ENCODE assay signal across 8 mouse cellular contexts in genomic region chr16:18235389-18236065, GRCm38 (mm10). TPM values are rescaled to one million over a fixed set of nuclear protein-coding genes. Genes with fewer than 3 reads are reported as not detected.
DNase-seq lines count a peak whose midpoint lies in the region; ATAC-seq and TF ChIP-seq lines count a peak whose summit lies in the region.

No protein-coding gene starts in this region.

- DNase-seq in thymus, adult 2 months, result peak; percentile 61
- no peak for DNase-seq in thymus, postnatal 0 days (ENCODE audit: low spot score)
- peak; percentile 76 for DNase-seq in embryo, embryonic 10 days (ENCODE audit: low spot score)
- DNase-seq in heart, adult 11 months, result peak; percentile 98
- DNase-seq in spleen, postnatal 36 days (ENCODE audit: low spot score in 2 of 2), result peak; percentile 53 to 57

- peaks cover 43% of the 10 kb centered on the region for H3K4me1 ChIP-seq in thymus, adult 2 months (replicated peaks; ENCODE audit: control insufficient read depth, insufficient read depth, low read length)
- no peaks in the 10 kb centered on the region for H3K4me1 ChIP-seq in intestine, postnatal 0 days (replicated peaks; ENCODE audit: control insufficient read depth, insufficient read depth, low read length)
- peaks cover 30% of the 10 kb centered on the region for H3K4me1 ChIP-seq in limb, embryonic 13.5 days
- peaks cover 29% of the 10 kb centered on the region for H3K4me1 ChIP-seq in midbrain, embryonic 12.5 days

- H3K4me3 ChIP-seq in thymus, adult 2 months (ENCODE audit: control insufficient read depth, insufficient read depth, low read length), result peak overlapping the region; percentile 80
- H3K4me3 ChIP-seq in intestine, postnatal 0 days (ENCODE audit: low read depth, low read length), result peak overlapping the region; percentile 83
- H3K4me3 ChIP-seq in limb, embryonic 13.5 days, result peak overlapping the region; percentile 70
- peak overlapping the region; percentile 79 for H3K4me3 ChIP-seq in midbrain, embryonic 12.5 days

- H3K27me3 ChIP-seq in thymus, adult 2 months (ENCODE audit: control insufficient read depth, insufficient read depth, low read length), result no peaks in the 10 kb centered on the region
- no peaks in the 10 kb centered on the region for H3K27me3 ChIP-seq in intestine, postnatal 0 days (replicated peaks; ENCODE audit: control insufficient read depth, insufficient read depth, low read length)
- no peaks in the 10 kb centered on the region for H3K27me3 ChIP-seq in limb, embryonic 13.5 days
- H3K27me3 ChIP-seq in midbrain, embryonic 12.5 days, result no peaks in the 10 kb centered on the region

- TF ChIP-seq POLR2A in thymus, adult 2 months (IDR thresholded peaks at IDR 0.05; ENCODE audit: control insufficient read depth, extremely low read depth, insufficient read depth, low read length, poor library complexity), result no peak

- H3K9me3 ChIP-seq in intestine, postnatal 0 days (ENCODE audit: control insufficient read depth), result no peaks in the 10 kb centered on the region
- H3K9me3 ChIP-seq in limb, embryonic 13.5 days, result no peaks in the 10 kb centered on the region
- no peaks in the 10 kb centered on the region for H3K9me3 ChIP-seq in midbrain, embryonic 12.5 days

- peak overlapping the region; percentile 72; the same call in 1 of the 2 replicates for H3K27ac ChIP-seq in thymus, adult 2 months (ENCODE audit: control insufficient read depth, insufficient read depth, low read length)
- peak overlapping the region; percentile 41; the same call in 1 of the 2 replicates for H3K27ac ChIP-seq in intestine, postnatal 0 days (ENCODE audit: low read depth, low read length)
- peak overlapping the region; percentile 86 for H3K27ac ChIP-seq in limb, embryonic 13.5 days
- H3K27ac ChIP-seq in midbrain, embryonic 12.5 days (replicated peaks), result peak overlapping the region; percentile 91

- peak; percentile 42 for ATAC-seq in intestine, postnatal 0 days
- ATAC-seq in limb, embryonic 13.5 days (ENCODE audit: low FRiP score, low read depth), result peak; percentile 83
- ATAC-seq in midbrain, embryonic 12.5 days (ENCODE audit: low FRiP score, low read depth), result peak; percentile 67

- H3K4me2 ChIP-seq in intestine, postnatal 0 days (replicated peaks; ENCODE audit: low read depth), result peak overlapping the region; percentile 94
- peak overlapping the region; percentile 93 for H3K4me2 ChIP-seq in limb, embryonic 13.5 days (replicated peaks)
- peak overlapping the region; percentile 68 for H3K4me2 ChIP-seq in midbrain, embryonic 12.5 days (replicated peaks)

- TF ChIP-seq CTCF in thymus, adult 2 months (IDR thresholded peaks at IDR 0.05; ENCODE audit: borderline replicate concordance, control insufficient read depth, extremely low read depth, insufficient read depth, low read length, poor library complexity), result no peak
- TF ChIP-seq CTCF in intestine, postnatal 0 days (IDR thresholded peaks at IDR 0.05; ENCODE audit: low read depth), result no peak

- peak overlapping the region; percentile 73 for H3K9ac ChIP-seq in intestine, postnatal 0 days (ENCODE audit: low read depth, low read length)
- peak overlapping the region; percentile 86 for H3K9ac ChIP-seq in limb, embryonic 13.5 days
- H3K9ac ChIP-seq in midbrain, embryonic 12.5 days (replicated peaks), result peak overlapping the region; percentile 89

- WGBS in thymus, adult 2 months, result 21% methylated on average over 19 of the region's 19 CpGs
- 10% methylated on average over 19 of the region's 19 CpGs for WGBS in intestine, postnatal 0 days
- 5% methylated on average over 19 of the region's 19 CpGs for WGBS in limb, embryonic 13.5 days
- WGBS in midbrain, embryonic 12.5 days, result 5% methylated on average over 19 of the region's 19 CpGs

- peaks cover 12% of the 10 kb centered on the region for H3K36me3 ChIP-seq in thymus, adult 2 months (ENCODE audit: control insufficient read depth, insufficient read depth, low read length)
- peaks cover 26% of the 10 kb centered on the region for H3K36me3 ChIP-seq in intestine, postnatal 0 days (ENCODE audit: control insufficient read depth, insufficient read depth)
- H3K36me3 ChIP-seq in limb, embryonic 13.5 days, result peaks cover 27% of the 10 kb centered on the region
- H3K36me3 ChIP-seq in midbrain, embryonic 12.5 days, result peaks cover 26% of the 10 kb centered on the region

RNA-seq across cellular contexts. Expression of gene Zdhhc8, which starts 0.6 kb away (rescaled TPM):
- polyA plus RNA-seq in thymus, adult 2 months (2012; rRNA removed), result 316 and 374 TPM in 2 replicates
- polyA plus RNA-seq in thymus, postnatal 0 days (2015; fragmentation: Nextera tagmentation; extraction: Ambion mirVana), result 25.2 and 27.1 TPM in 2 replicates
- 4.3 and 5.0 TPM in 2 replicates for polyA plus RNA-seq in intestine, postnatal 0 days (2015; fragmentation: Nextera tagmentation; extraction: Ambion mirVana)
- 18.7 and 21.2 TPM in 2 replicates for polyA plus RNA-seq in limb, embryonic 13.5 days (2015; fragmentation: Nextera tagmentation; extraction: Ambion mirVana)
- polyA plus RNA-seq in midbrain, embryonic 12.5 days (2016; fragmentation: Nextera tagmentation; extraction: Ambion mirVana), result 15.0 and 16.6 TPM in 2 replicates

RNA-seq across cellular contexts. Expression of gene Trmt2a, which starts 13.0 kb away (rescaled TPM):
- polyA plus RNA-seq in thymus, adult 2 months (2012; rRNA removed), result 96.3 and 98.4 TPM in 2 replicates
- 86.9 and 88.5 TPM in 2 replicates for polyA plus RNA-seq in thymus, postnatal 0 days (2015; fragmentation: Nextera tagmentation; extraction: Ambion mirVana)
- 26.1 and 28.7 TPM in 2 replicates for polyA plus RNA-seq in intestine, postnatal 0 days (2015; fragmentation: Nextera tagmentation; extraction: Ambion mirVana)
- 111 and 113 TPM in 2 replicates for polyA plus RNA-seq in limb, embryonic 13.5 days (2015; fragmentation: Nextera tagmentation; extraction: Ambion mirVana)
- polyA plus RNA-seq in midbrain, embryonic 12.5 days (2016; fragmentation: Nextera tagmentation; extraction: Ambion mirVana), result 112 and 120 TPM in 2 replicates

RNA-seq across cellular contexts. Expression of gene Ranbp1, which starts 13.0 kb away (rescaled TPM):
- 81.8 and 116 TPM in 2 replicates for polyA plus RNA-seq in thymus, adult 2 months (2012; rRNA removed)
- polyA plus RNA-seq in thymus, postnatal 0 days (2015; fragmentation: Nextera tagmentation; extraction: Ambion mirVana), result 582 and 637 TPM in 2 replicates
- 229 and 231 TPM in 2 replicates for polyA plus RNA-seq in intestine, postnatal 0 days (2015; fragmentation: Nextera tagmentation; extraction: Ambion mirVana)
- 641 and 645 TPM in 2 replicates for polyA plus RNA-seq in limb, embryonic 13.5 days (2015; fragmentation: Nextera tagmentation; extraction: Ambion mirVana)
- 869 and 888 TPM in 2 replicates for polyA plus RNA-seq in midbrain, embryonic 12.5 days (2016; fragmentation: Nextera tagmentation; extraction: Ambion mirVana)

RNA-seq across cellular contexts. Expression of gene Ccdc188, which starts 17.8 kb away (rescaled TPM):
- polyA plus RNA-seq in thymus, adult 2 months (2012; rRNA removed), result 0.08 TPM in 2 replicates
- 0.13 TPM in 1 of 2 replicates, not detected in the other for polyA plus RNA-seq in thymus, postnatal 0 days (2015; fragmentation: Nextera tagmentation; extraction: Ambion mirVana)
- not detected in 2 replicates for polyA plus RNA-seq in intestine, postnatal 0 days (2015; fragmentation: Nextera tagmentation; extraction: Ambion mirVana)
- not detected in 2 replicates for polyA plus RNA-seq in limb, embryonic 13.5 days (2015; fragmentation: Nextera tagmentation; extraction: Ambion mirVana)
- not detected in 2 replicates for polyA plus RNA-seq in midbrain, embryonic 12.5 days (2016; fragmentation: Nextera tagmentation; extraction: Ambion mirVana)

RNA-seq across cellular contexts. Expression of gene Gm49776, which starts 22.6 kb away (rescaled TPM):
- not detected in 2 replicates for polyA plus RNA-seq in thymus, adult 2 months (2012; rRNA removed)
- polyA plus RNA-seq in thymus, postnatal 0 days (2015; fragmentation: Nextera tagmentation; extraction: Ambion mirVana), result 2.4 and 6.3 TPM in 2 replicates
- polyA plus RNA-seq in intestine, postnatal 0 days (2015; fragmentation: Nextera tagmentation; extraction: Ambion mirVana), result 1.2 and 1.5 TPM in 2 replicates
- 3.5 TPM in 1 of 2 replicates, not detected in the other for polyA plus RNA-seq in limb, embryonic 13.5 days (2015; fragmentation: Nextera tagmentation; extraction: Ambion mirVana)
- polyA plus RNA-seq in midbrain, embryonic 12.5 days (2016; fragmentation: Nextera tagmentation; extraction: Ambion mirVana), result 1.9 and 3.3 TPM in 2 replicates

Comparison
In these comparisons a context has a peak if more than half of its experiments do, and no peak if none do; other contexts are left out.
1. RNA of gene Zdhhc8, which starts 0.6 kb away (polyA plus RNA-seq): 316 to 374 TPM in thymus, adult 2 months; 25.2 to 27.1 TPM in thymus, postnatal 0 days, 18.7 to 21.2 TPM in limb, embryonic 13.5 days, 15.0 to 16.6 TPM in midbrain, embryonic 12.5 days and 4.3 to 5.0 TPM in intestine, postnatal 0 days; every median in the first group is over 10 times any median in the second.
2. H3K27ac ChIP-seq: peak in every context shown above with its lines; median percentile 91 in midbrain, embryonic 12.5 days; 86 in limb, embryonic 13.5 days; 72 in thymus, adult 2 months; 41 in intestine, postnatal 0 days.
3. Peak in every context shown above with its lines, with median percentiles within 50 percentile points of each other: H3K4me3 ChIP-seq, ATAC-seq, H3K4me2 ChIP-seq and H3K9ac ChIP-seq.